Mouse (Mus musculus) E14TG2a.4 (cell line): Measurements from ENCODE around the gene Kidins220.

ENCODE experiments used
- H3K27me3 ChIP-seq: 2 replicates; pipeline ENCODE4 v1.6.1; 2014; ENCODE audit warnings: low read length, control low read depth; ENCODE audit not compliant: insufficient read depth
- H3K36me3 ChIP-seq: 2 replicates; pipeline ENCODE4 v1.6.1; 2014; ENCODE audit warnings: low read length, control low read depth; ENCODE audit not compliant: insufficient read depth
- H3K4me1 ChIP-seq: replicated peaks from 2 replicates; pipeline ENCODE4 v1.6.1; 2014; ENCODE audit warnings: low read depth, low read length, control low read depth
- H3K4me3 ChIP-seq: replicated peaks from 2 replicates; pipeline ENCODE4 v1.5.1; 2014; ENCODE audit warnings: mild to moderate bottlenecking, low read length
- H3K9me3 ChIP-seq: 2 replicates; pipeline ENCODE4 v1.6.1; 2014; ENCODE audit warnings: low read length, control low read depth
- CTCF ChIP-seq: conservative IDR thresholded peaks from 2 replicates; pipeline ENCODE4 v1.5.1; 2014; ENCODE audit warnings: low read length
- NANOG ChIP-seq: IDR thresholded peaks from 2 replicates; pipeline ENCODE4 v1.6.1; 2014; ENCODE audit warnings: borderline replicate concordance, low read length, mixed read lengths
- POU5F1 ChIP-seq: IDR thresholded peaks from 2 replicates; pipeline ENCODE4 v1.6.1; 2014; ENCODE audit warnings: low read length, borderline replicate concordance

Gene Kidins220

GRCm38 (mm10) chr12:25074344-25074743 lies 99.6 kb downstream of the Kidins220 start:
- no peak overlapping the region for H3K4me3 ChIP-seq
- no peak for TF ChIP-seq NANOG
- no peak for TF ChIP-seq POU5F1
- no peak for TF ChIP-seq CTCF
- peaks cover 7% of the 10 kb centered on the region; the same call in 1 of the 2 replicates for H3K9me3 ChIP-seq
- no peaks in the 10 kb centered on the region for H3K36me3 ChIP-seq
- peaks cover 22% of the 10 kb centered on the region for H3K4me1 ChIP-seq
- H3K27me3 ChIP-seq, result no peaks in the 10 kb centered on the region

GRCm38 (mm10) chr12:25083260-25084178 lies 108.8 kb downstream of the Kidins220 start:
- peak overlapping the region; percentile 60 for H3K4me3 ChIP-seq
- peaks cover 29% of the 10 kb centered on the region for H3K4me1 ChIP-seq
- TF ChIP-seq CTCF (no peak), NANOG (no peak), POU5F1 (no peak)
- H3K27me3 ChIP-seq, result peaks cover 5% of the 10 kb centered on the region; the same call in 1 of the 2 replicates
- H3K36me3 ChIP-seq, result no peaks in the 10 kb centered on the region
- H3K9me3 ChIP-seq, result peaks cover 3% of the 10 kb centered on the region; the same call in 1 of the 2 replicates

GRCm38 (mm10) chr12:25086966-25087365 lies 112.2 kb downstream of the Kidins220 start:
- H3K4me3 ChIP-seq, result no peak overlapping the region
- no peaks in the 10 kb centered on the region for H3K9me3 ChIP-seq
- H3K4me1 ChIP-seq, result peaks cover 29% of the 10 kb centered on the region
- TF ChIP-seq POU5F1, result no peak
- no peak for TF ChIP-seq CTCF
- TF ChIP-seq NANOG, result no peak
- H3K27me3 ChIP-seq, result peaks cover 5% of the 10 kb centered on the region; the same call in 1 of the 2 replicates
- no peaks in the 10 kb centered on the region for H3K36me3 ChIP-seq

GRCm38 (mm10) chr12:25089433-25089832 lies 114.7 kb downstream of the Kidins220 start:
- Histone ChIP-seq H3K9me3 (no peaks in the 10 kb centered on the region), H3K4me1 (peaks cover 31% of the 10 kb centered on the region), H3K4me3 (no peak overlapping the region), H3K36me3 (no peaks in the 10 kb centered on the region), H3K27me3 (peaks cover 12% of the 10 kb centered on the region)
- TF ChIP-seq CTCF (no peak), POU5F1 (no peak), NANOG (no peak)

GRCm38 (mm10) chr12:25092027-25092704 lies 117.4 kb downstream of the Kidins220 start:
- peaks cover 39% of the 10 kb centered on the region for H3K4me1 ChIP-seq
- TF ChIP-seq CTCF (peak; percentile 86), NANOG (no peak)
- no peaks in the 10 kb centered on the region for H3K9me3 ChIP-seq
- H3K27me3 ChIP-seq, result peaks cover 22% of the 10 kb centered on the region
- no peaks in the 10 kb centered on the region for H3K36me3 ChIP-seq
- peak overlapping the region; percentile 66 for H3K4me3 ChIP-seq

GRCm38 (mm10) chr12:25092751-25093211 lies 118.1 kb downstream of the Kidins220 start:
- TF ChIP-seq POU5F1 (no peak), CTCF (no peak), NANOG (no peak)
- H3K36me3 ChIP-seq, result no peaks in the 10 kb centered on the region

GRCm38 (mm10) chr12:25093241-25093774 lies 118.6 kb downstream of the Kidins220 start:
- Histone ChIP-seq H3K9me3 (no peaks in the 10 kb centered on the region), H3K27me3 (peaks cover 28% of the 10 kb centered on the region), H3K4me1 (peaks cover 49% of the 10 kb centered on the region), H3K36me3 (no peaks in the 10 kb centered on the region), H3K4me3 (peak overlapping the region; percentile 66)
- TF ChIP-seq CTCF (no peak), NANOG (no peak), POU5F1 (no peak)

More at GRCm38 (mm10) chr12:25092751-25093211, 118.1 kb downstream of the Kidins220 start:
- H3K27me3 ChIP-seq, result peaks cover 27% of the 10 kb centered on the region
- no peaks in the 10 kb centered on the region for H3K9me3 ChIP-seq
- peak overlapping the region; percentile 66 for H3K4me3 ChIP-seq
- H3K4me1 ChIP-seq, result peaks cover 45% of the 10 kb centered on the region
